Mouse (Mus musculus) heart, adult 2 months (tissue): ENCODE results near the gene Pdx1.

Source experiments
- CTCF ChIP-seq: fragments of 200-600 bp; IDR thresholded peaks from 2 replicates; pipeline ENCODE4 v1.8.1; 2022; ENCODE audit warnings: antibody characterized with exemption, mild to moderate bottlenecking, moderate library complexity
- EP300 ChIP-seq: fragments of 200-500 bp; IDR thresholded peaks from 2 replicates; pipeline ENCODE4 v1.6.1; 2011; ENCODE audit warnings: low read depth, low read length, control low read depth; ENCODE audit not compliant: insufficient read depth
- POLR2A ChIP-seq: fragments of 200-500 bp; IDR thresholded peaks from 2 replicates; pipeline ENCODE4 v1.6.1; 2011; ENCODE audit warnings: mild to moderate bottlenecking, low read depth, low read length, control low read depth; ENCODE audit not compliant: insufficient read depth

- TF ChIP-seq CTCF (no peak), POLR2A (no peak), EP300 (no peak)
These were observed 32.4 kb downstream of the Pdx1 start for GRCm38 (mm10) chr5:147302141-147302540.
